Mouse (Mus musculus) kidney, postnatal 0 days (tissue): ENCODE results near the gene Etv6. TPM values are rescaled to one million over a fixed set of nuclear protein-coding genes. Genes with fewer than 3 reads are reported as not detected.

Experiments used
- ATAC-seq: fragments of 200-750 bp; cut with Nextera tagmentation; replicated peaks from 2 replicates; pipeline ENCODE4 v1.8.0; 2017; ENCODE audit warnings: low read depth, moderate number of reproducible peaks, moderate TSS enrichment, moderate library complexity; ENCODE audit not compliant: low FRiP score
- DNase-seq: peaks from one replicate; pipeline ENCODE4 v3.0.0-alpha.2; 2016; ENCODE audit warnings: low spot score
- H3K27ac ChIP-seq: fragments of 300-500 bp; sonication (generic); 2 replicates; pipeline ENCODE4 v1.5.1; 2014; ENCODE audit warnings: mild to moderate bottlenecking
- H3K27me3 ChIP-seq: fragments of 300-500 bp; sonication (generic); 2 replicates; pipeline ENCODE4 v1.6.1; 2014; ENCODE audit warnings: low read length, mixed read lengths; ENCODE audit not compliant: insufficient read depth
- H3K36me3 ChIP-seq: fragments of 300-500 bp; sonication (generic); 2 replicates; pipeline ENCODE4 v1.6.1; 2014; ENCODE audit warnings: low read length, mixed read lengths; ENCODE audit not compliant: insufficient read depth
- H3K4me1 ChIP-seq: fragments of 300-500 bp; sonication (generic); replicated peaks from 2 replicates; pipeline ENCODE4 v1.6.1; 2014; ENCODE audit warnings: antibody characterized with exemption, low read length, mixed read lengths; ENCODE audit not compliant: insufficient read depth
- H3K4me2 ChIP-seq: fragments of 300-500 bp; sonication (generic); 2 replicates; pipeline ENCODE4 v1.6.1; 2014; ENCODE audit warnings: mild to moderate bottlenecking, low read length, moderate library complexity, mixed read lengths
- H3K4me3 ChIP-seq: fragments of 300-500 bp; sonication (generic); replicated peaks from 2 replicates; pipeline ENCODE4 v1.5.1; 2014; ENCODE audit warnings: low read depth, low read length
- H3K9ac ChIP-seq: fragments of 300-500 bp; sonication (generic); 2 replicates; pipeline ENCODE4 v1.6.1; 2014; ENCODE audit warnings: low read depth, low read length
- H3K9me3 ChIP-seq: fragments of 300-500 bp; sonication (generic); replicated peaks from 2 replicates; pipeline ENCODE4 v1.6.1; 2016; ENCODE audit warnings: low read length, inconsistent platforms, mixed read lengths
- CTCF ChIP-seq: IDR thresholded peaks from 2 replicates; pipeline ENCODE4 v1.5.1; 2016; ENCODE audit warnings: antibody characterized with exemption, low read depth, mild to moderate bottlenecking, moderate library complexity
- WGBS: fragments of 180-500 bp; shearing (Covaris S2); extraction: QIAGEN DNeasy Blood & Tissue Kit; methylation state at CpG from one replicate; pipeline ENCODE4 v1.1.7; 2014; 5-methylcytosine and 5-hydroxymethylcytosine counted together
- polyA plus RNA-seq: library from polyadenylated mRNA; unstranded; fragments of >200 nt; fragmentation: Nextera tagmentation; extraction: Ambion mirVana; gene quantifications from 2 replicates; pipeline ENCODE4 v1.2.1, GENCODE M21; 2015

Etv6 gene
- polyA plus RNA-seq, 1 experiment from 2014 or later = 8.9 TPM

DNA sequence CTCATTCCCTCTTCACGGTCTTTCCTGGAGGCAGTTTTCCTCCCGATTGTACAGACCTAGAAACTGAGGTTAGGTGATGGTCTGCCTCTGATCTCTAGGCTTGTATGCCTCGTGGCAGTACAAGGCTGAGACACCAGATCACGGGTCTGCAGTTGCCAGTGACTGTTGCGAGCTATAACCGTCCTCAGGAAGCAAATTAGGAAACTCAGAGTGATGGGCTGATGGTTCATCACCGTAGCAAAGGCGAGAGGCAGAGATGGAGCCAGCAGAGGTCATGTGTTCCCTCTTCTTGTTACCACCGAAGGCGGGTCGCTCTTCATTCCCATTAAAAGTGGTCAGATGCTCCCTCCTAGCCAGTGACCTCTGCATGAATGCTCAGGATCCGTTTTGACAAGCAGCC, 6.4 kb downstream of the Etv6 start:
- DNase-seq = no peak
- Histone ChIP-seq H3K27ac (no peak overlapping the region), H3K4me3 (no peak overlapping the region), H3K9ac (no peak overlapping the region), H3K27me3 (no peaks in the 10 kb centered on the region), H3K4me2 (no peak overlapping the region), H3K4me1 (peaks cover 45% of the 10 kb centered on the region), H3K9me3 (no peaks in the 10 kb centered on the region), H3K36me3 (no peaks in the 10 kb centered on the region)
- ATAC-seq = no peak; the same call in 1 of the 2 replicates
- WGBS = 27% methylated on average over 12 of the region's 12 CpGs
- TF ChIP-seq CTCF = peak; percentile 15; the same call in 1 of the 2 replicates

DNA sequence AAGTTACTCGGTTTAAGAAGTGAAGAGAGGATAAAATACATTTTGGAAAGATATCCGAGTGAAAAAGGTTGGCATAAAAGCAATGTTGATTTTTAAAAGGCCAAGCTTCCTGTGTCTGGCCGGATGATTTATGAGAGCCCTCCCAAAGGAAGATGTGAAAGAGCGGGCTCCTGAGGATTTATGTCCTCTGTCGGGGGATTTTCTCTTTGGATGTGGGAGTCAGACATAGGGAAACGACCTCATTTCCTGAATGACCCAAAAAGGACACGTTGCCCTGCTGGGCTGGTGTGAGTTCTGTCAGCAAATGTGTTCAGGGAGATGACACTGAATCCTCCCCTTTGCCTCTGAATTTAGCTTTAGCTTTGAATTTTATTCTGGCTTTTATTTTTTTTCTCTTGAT, 8.0 kb downstream of the Etv6 start:
- 7% methylated on average over 7 of the region's 7 CpGs for WGBS
- H3K4me2 ChIP-seq = peak overlapping the region; percentile 16; the same call in 1 of the 2 replicates
- peaks cover 40% of the 10 kb centered on the region for H3K4me1 ChIP-seq
- no peaks in the 10 kb centered on the region for H3K27me3 ChIP-seq
- H3K4me3 ChIP-seq = no peak overlapping the region
- no peaks in the 10 kb centered on the region for H3K9me3 ChIP-seq
- DNase-seq = peak; percentile 89
- no peak overlapping the region for H3K9ac ChIP-seq
- no peaks in the 10 kb centered on the region for H3K36me3 ChIP-seq
- ATAC-seq = no peak; the same call in 1 of the 2 replicates
- no peak overlapping the region for H3K27ac ChIP-seq
- no peak for TF ChIP-seq CTCF

DNA sequence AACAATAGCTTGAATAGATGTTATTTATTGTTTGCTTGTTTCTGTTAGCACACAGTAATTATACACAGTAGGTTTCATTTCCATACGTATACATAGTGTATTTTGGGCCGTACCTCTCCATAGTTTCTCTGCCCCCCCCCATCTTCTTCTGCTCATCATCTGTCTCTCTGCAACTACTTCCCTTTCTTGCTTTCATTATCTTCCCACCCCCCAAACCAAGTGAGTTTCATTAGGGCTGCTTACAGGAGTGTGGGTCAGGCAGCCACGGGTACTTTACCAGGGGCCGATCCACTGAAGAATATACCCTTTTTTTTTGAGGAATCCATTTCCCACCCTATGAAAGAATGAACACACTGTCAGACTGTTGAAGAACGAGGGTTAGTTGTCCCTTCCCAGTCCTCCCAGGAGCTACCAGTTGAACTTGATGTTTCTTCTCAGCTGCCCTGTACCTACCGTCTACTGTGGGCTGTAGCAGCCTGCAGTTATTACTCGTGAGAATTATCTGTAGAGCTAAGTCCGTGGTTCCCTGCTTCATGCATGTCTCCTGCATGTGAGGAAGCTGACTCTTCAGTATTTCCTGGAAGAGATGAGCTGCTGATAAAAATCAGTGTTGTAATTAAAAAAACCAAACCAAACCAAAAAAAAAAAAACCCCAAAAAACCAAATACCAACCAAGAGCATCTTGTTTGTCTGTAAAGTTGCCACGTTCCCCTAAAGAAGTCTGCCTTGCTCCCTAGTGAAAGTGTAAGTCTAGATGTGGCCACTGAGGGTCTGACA, 9.8 kb downstream of the Etv6 start:
- Histone ChIP-seq H3K4me2 (peak overlapping the region; percentile 18; the same call in 1 of the 2 replicates), H3K36me3 (no peaks in the 10 kb centered on the region), H3K9me3 (no peaks in the 10 kb centered on the region), H3K9ac (no peak overlapping the region), H3K4me3 (no peak overlapping the region), H3K27ac (no peak overlapping the region), H3K27me3 (no peaks in the 10 kb centered on the region), H3K4me1 (peaks cover 30% of the 10 kb centered on the region)
- no peak for TF ChIP-seq CTCF
- DNase-seq (no peak), ATAC-seq (no peak)
- WGBS = 75% methylated on average over 9 of the region's 9 CpGs

DNA sequence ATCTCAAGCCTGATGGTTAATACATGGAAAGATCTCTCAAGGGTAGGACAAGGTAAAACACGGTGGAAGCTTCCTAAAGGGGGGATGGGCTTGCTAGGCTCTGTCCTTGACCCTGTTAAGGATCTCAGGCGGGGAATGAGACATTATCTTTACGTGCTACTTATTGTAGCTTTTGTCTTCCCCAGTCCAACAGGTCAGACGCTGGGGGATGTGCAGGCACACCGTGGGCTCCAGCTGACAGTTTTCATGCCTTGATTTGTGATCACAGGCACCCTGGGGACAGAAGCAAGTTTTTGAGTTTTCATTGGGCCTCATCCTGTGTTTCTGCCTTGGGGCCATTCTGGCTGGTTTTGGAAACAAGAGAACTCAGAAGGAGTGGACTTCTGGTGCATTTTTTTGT, 10.6 kb downstream of the Etv6 start:
- Histone ChIP-seq H3K4me1 (peaks cover 30% of the 10 kb centered on the region), H3K27me3 (no peaks in the 10 kb centered on the region), H3K4me2 (no peak overlapping the region), H3K4me3 (no peak overlapping the region), H3K9ac (no peak overlapping the region), H3K27ac (no peak overlapping the region), H3K36me3 (no peaks in the 10 kb centered on the region), H3K9me3 (no peaks in the 10 kb centered on the region)
- ATAC-seq (no peak), DNase-seq (no peak)
- WGBS = 31% methylated on average over 5 of the region's 5 CpGs
- no peak for TF ChIP-seq CTCF

DNA sequence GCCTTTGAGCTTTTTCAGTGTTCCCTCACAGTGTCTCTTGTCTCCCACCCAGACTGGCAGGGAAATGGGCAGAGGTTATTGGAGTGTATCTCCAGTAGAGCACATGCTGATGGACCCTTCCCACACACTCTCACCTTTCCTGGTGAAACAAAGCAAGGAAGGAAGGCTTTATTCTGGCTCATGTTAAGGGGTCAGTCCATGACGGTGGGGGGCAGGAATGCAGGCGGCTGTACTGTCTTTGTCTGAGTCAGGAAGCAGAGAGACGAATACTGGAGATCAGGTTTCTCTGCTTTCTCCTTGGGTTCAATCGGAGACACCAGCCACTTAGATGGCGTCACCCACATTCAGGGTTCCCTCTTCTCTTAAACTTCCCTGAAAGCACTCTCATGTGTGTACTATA, 11.7 kb downstream of the Etv6 start:
- H3K27me3 ChIP-seq = no peaks in the 10 kb centered on the region
- WGBS = 53% methylated on average over 5 of the region's 5 CpGs
- H3K9ac ChIP-seq = no peak overlapping the region
- no peak for TF ChIP-seq CTCF
- H3K4me3 ChIP-seq = no peak overlapping the region
- H3K36me3 ChIP-seq = no peaks in the 10 kb centered on the region
- H3K4me2 ChIP-seq = no peak overlapping the region
- DNase-seq = peak; percentile 49
- peaks cover 30% of the 10 kb centered on the region for H3K4me1 ChIP-seq
- no peaks in the 10 kb centered on the region for H3K9me3 ChIP-seq
- no peak overlapping the region for H3K27ac ChIP-seq
- no peak for ATAC-seq

DNA sequence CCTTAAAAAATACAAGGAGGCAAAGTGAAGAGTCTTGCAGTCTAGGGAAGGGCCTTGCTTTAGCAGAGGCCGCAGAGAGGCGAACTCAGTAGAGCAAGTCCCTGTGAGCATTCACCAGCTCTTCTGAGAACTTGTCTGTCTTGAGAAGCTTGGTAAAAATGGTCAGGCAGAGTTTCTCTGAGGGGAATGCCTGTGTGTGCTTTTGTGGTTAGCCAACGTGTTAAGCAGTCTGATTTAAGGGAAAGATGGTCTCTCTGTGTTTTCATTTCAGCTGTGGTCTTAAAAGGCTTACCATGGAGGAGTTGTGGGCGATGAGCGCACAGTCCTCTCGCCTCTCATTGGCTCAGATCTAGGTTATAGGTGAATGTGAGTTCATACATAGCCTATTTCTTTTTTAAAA, 12.5 kb downstream of the Etv6 start:
- Histone ChIP-seq H3K9ac (no peak overlapping the region), H3K27me3 (no peaks in the 10 kb centered on the region), H3K4me1 (peaks cover 24% of the 10 kb centered on the region), H3K4me2 (no peak overlapping the region), H3K36me3 (no peaks in the 10 kb centered on the region), H3K9me3 (no peaks in the 10 kb centered on the region), H3K27ac (no peak overlapping the region), H3K4me3 (no peak overlapping the region)
- DNase-seq = no peak
- WGBS = 87% methylated on average over 6 of the region's 6 CpGs
- TF ChIP-seq CTCF = no peak
- ATAC-seq = no peak
